Mouse (Mus musculus) monocyte, adult 5-6 weeks (primary cell): ENCODE data around the gene Olfr1474. TPM values are rescaled to one million over a fixed set of nuclear protein-coding genes. Genes with fewer than 3 reads are reported as not detected.
"Not testable (repeated sequence)": the region's sequence is repeated elsewhere in the genome, so short reads cannot be mapped to it uniquely, and the experiment has no call there.

ENCODE experiments used
- ATAC-seq: fragments of 153-309, 156-312 bp; replicated peaks from 2 replicates; pipeline ENCODE4 v1.8.0; 2017; ENCODE audit warnings: mild to moderate bottlenecking; ENCODE audit not compliant: low TSS enrichment, insufficient number of reproducible peaks, severe bottlenecking, poor library complexity, low FRiP score
- total RNA-seq: library from RNA; stranded (forward); fragments of 200-1000, 200-491, 200-594 nt; gene quantifications from 3 replicates; pipeline ENCODE4 v1.2.3, GENCODE M21; 2017

The Olfr1474 gene
- not detected in 3 replicates for total RNA-seq

DNA sequence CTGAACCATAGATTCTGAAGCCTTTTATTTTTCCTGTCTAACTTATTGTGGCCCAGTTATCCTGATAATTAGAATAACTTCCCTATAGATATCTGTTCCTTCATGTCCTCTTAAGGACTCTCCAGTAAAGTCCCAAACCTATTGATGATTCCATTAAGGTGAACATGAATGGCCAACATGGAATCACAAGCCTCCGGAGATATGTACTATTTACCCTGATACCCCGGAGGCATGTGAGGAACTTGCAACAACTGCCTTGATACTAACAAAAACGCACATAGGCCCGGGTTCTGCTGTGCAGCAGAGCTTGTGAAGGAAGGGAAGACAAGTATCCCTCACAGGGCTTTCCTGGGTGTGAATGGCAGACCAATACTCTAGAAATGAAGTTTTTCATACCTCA is at the start of gene Olfr1474:
Gene Olfr1474, plus strand, starts transcription at position 301 of the 400 bp plus-strand sequence.
- ATAC-seq: not testable (repeated sequence)

DNA sequence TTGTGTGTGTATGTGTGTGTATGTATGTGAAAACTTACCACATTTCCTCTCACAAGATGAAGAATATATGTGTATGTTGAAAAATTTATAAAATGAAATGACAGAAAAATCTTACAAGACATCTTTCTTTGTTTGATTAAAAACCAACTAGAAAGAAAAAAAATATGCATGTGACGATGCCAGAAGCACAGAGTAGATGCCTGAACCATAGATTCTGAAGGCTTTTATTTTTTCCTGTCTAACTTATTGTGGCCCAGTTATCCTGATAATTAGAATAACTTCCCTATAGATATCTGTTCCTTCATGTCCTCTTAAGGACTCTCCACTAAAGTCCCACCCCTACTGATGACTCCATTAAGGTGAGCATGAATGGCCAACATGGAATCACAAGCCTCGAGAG is 26.3 kb upstream of the Olfr1474 start, which contains the start of gene Olfr1471:
Gene Olfr1471, plus strand, starts transcription at position 301 of the 400 bp plus-strand sequence.
- ATAC-seq: not testable (repeated sequence)

DNA sequence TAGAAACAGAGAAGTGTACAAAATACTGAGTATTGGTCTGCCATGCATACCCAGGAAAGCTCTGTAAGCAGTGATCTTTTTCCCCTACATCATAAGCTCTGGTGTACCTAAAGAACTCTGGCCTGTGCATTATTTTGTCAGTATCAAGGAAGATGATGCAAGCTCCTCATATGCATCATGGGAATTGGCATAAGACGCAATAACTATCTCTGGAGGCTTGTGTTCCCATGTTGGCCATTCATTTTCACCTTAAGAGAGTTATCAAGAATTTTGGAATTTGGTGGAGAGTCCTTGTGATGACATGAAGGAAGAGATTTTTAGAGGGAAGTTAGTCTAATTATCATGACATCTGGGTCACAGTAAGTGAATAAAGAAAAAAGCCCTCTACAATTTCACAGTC is 13.4 kb upstream of the Olfr1474 start, which contains the start of gene Olfr1472:
Gene Olfr1472, minus strand, starts transcription at position 101 of the 400 bp plus-strand sequence.
- no peak for ATAC-seq

DNA sequence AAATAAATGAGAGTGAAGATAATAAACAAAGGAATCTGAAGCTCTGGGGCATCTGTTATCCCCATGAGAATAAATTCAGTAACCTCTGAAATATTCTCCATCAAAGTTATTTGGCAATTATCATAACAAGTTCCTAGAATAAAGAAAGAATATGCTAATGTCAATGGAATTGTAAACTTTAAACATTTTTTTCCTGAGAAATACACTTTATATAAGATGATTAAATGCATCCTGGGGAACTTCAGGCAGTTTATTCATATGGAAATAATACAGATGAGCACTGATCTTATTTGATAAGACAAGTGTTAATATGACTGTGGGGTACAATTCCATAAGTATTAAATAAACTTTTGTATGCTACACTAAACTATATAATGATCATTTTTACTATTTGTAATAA is 10.7 kb downstream of the Olfr1474 start, which contains the start of gene Olfr1475:
Gene Olfr1475, minus strand, starts transcription at position 101 of the 400 bp plus-strand sequence.
- no peak for ATAC-seq

DNA sequence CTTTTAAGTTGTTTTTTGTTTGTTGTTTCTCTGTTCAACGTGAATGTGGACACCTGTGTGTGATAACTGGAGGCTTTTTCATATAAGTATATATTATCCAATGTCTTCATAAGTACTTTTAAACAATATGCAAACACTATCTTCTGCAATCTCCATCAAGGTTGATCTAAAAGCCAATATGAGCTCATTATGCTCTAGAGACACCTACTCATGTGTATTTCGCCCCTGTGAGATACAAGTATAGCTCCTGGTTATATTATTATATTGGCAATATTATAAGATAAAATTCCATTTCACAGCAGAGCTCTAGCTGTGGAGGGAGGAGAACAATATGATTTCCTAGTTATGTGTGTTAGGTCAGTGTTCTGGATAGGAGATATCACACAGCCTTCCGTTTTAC is 30.9 kb downstream of the Olfr1474 start, which contains the start of gene Olfr1477:
Gene Olfr1477, plus strand, starts transcription at position 301 of the 400 bp plus-strand sequence.
- no peak for ATAC-seq

Other genes starting within 250 kb of the Olfr1474 start
- not detected in 3 replicates for gene Olfr1463, start 238.2 kb upstream of the Olfr1474 start, total RNA-seq
- gene Olfr1465, start 154.0 kb upstream of the Olfr1474 start, total RNA-seq: not detected in 3 replicates
- gene Olfr1466, start 130.7 kb upstream of the Olfr1474 start, total RNA-seq: not detected in 3 replicates
- gene Olfr1467, start 107.3 kb upstream of the Olfr1474 start, total RNA-seq: not detected in 3 replicates
- not detected in 3 replicates for gene Olfr1469, start 61.7 kb upstream of the Olfr1474 start, total RNA-seq
- gene Olfr1471, start 26.2 kb upstream of the Olfr1474 start, total RNA-seq: not detected in 3 replicates
- gene Olfr1472, start 13.5 kb upstream of the Olfr1474 start, total RNA-seq: not detected in 3 replicates
- gene Olfr1475, start 10.6 kb downstream of the Olfr1474 start, total RNA-seq: not detected in 3 replicates
- gene Olfr1477, start 31.0 kb downstream of the Olfr1474 start, total RNA-seq: not detected in 3 replicates
- not detected in 3 replicates for gene Olfr1480, start 58.3 kb downstream of the Olfr1474 start, total RNA-seq
- not detected in 3 replicates for gene Olfr1484, start 113.9 kb downstream of the Olfr1474 start, total RNA-seq
- gene Olfr1487, start 147.8 kb downstream of the Olfr1474 start, total RNA-seq: not detected in 3 replicates
- gene Olfr1489, start 162.1 kb downstream of the Olfr1474 start, total RNA-seq: not detected in 3 replicates
- not detected in 3 replicates for gene Olfr1490, start 181.5 kb downstream of the Olfr1474 start, total RNA-seq
- gene Olfr1491, start 227.7 kb downstream of the Olfr1474 start, total RNA-seq: not detected in 3 replicates